Mouse (Mus musculus): Measurements from ENCODE around the gene Npas1.

The Npas1 gene

GRCm38 (mm10) chr7:16415426-16415825 lies 62.1 kb downstream of the Npas1 start:
- no peak for DNase-seq

- DNase-seq = no peak
These were observed 64.6 kb downstream of the Npas1 start for GRCm38 (mm10) chr7:16412930-16413329.

GRCm38 (mm10) chr7:16412220-16412896 lies 65.2 kb downstream of the Npas1 start:
- no peak for DNase-seq

- DNase-seq = no peak
These were observed 66.4 kb downstream of the Npas1 start for GRCm38 (mm10) chr7:16411100-16411499.

- no peak for DNase-seq
These were observed 70.5 kb downstream of the Npas1 start for GRCm38 (mm10) chr7:16406978-16407377.

All from thymus, postnatal 25 days (tissue).